Mouse (Mus musculus) neural tube, embryonic 11.5 days (tissue): Measurements from ENCODE around the gene Daw1. TPM values are rescaled to one million over a fixed set of nuclear protein-coding genes. Genes with fewer than 3 reads are reported as not detected.

ENCODE experiments used
- ATAC-seq: fragments of 200-750 bp; cut with Nextera tagmentation; 2 replicates; pipeline ENCODE4 v1.8.0; 2017; ENCODE audit warnings: moderate number of reproducible peaks, mild to moderate bottlenecking, moderate TSS enrichment, moderate library complexity; ENCODE audit not compliant: insufficient read depth, low FRiP score, low TSS enrichment
- DNase-seq: peaks from one replicate; pipeline ENCODE4 v3.0.0-alpha.2; 2015; ENCODE audit warnings: low spot score
- H3K27ac ChIP-seq: fragments of 300-500 bp; sonication (generic); 2 replicates; pipeline ENCODE4 v1.5.1; 2014; ENCODE audit warnings: low read depth, mild to moderate bottlenecking, low read length
- H3K27me3 ChIP-seq: fragments of 300-500 bp; sonication (generic); 2 replicates; pipeline ENCODE4 v1.6.1; 2014; ENCODE audit warnings: mild to moderate bottlenecking, low read length, mixed read lengths; ENCODE audit not compliant: control insufficient read depth, insufficient read depth
- H3K36me3 ChIP-seq: fragments of 300-500 bp; sonication (generic); 2 replicates; pipeline ENCODE4 v1.6.1; 2014; ENCODE audit warnings: mild to moderate bottlenecking, low read length, moderate library complexity, mixed read lengths; ENCODE audit not compliant: control insufficient read depth, insufficient read depth
- H3K4me1 ChIP-seq: fragments of 300-500 bp; sonication (generic); 2 replicates; pipeline ENCODE4 v1.6.1; 2014; ENCODE audit warnings: low read length, mixed read lengths; ENCODE audit not compliant: control insufficient read depth, insufficient read depth
- H3K4me2 ChIP-seq: fragments of 300-500 bp; sonication (generic); 2 replicates; pipeline ENCODE4 v1.6.1; 2014; ENCODE audit warnings: low read depth, mild to moderate bottlenecking, moderate library complexity
- H3K4me3 ChIP-seq: fragments of 300-500 bp; sonication (generic); 2 replicates; pipeline ENCODE4 v1.5.1; 2014; ENCODE audit warnings: low read depth, low read length
- H3K9ac ChIP-seq: fragments of 300-500 bp; sonication (generic); 2 replicates; pipeline ENCODE4 v1.6.1; 2014; ENCODE audit warnings: mild to moderate bottlenecking, low read length
- H3K9me3 ChIP-seq: fragments of 300-500 bp; sonication (generic); 2 replicates; pipeline ENCODE4 v1.6.1; 2016; ENCODE audit warnings: low read length; ENCODE audit not compliant: control insufficient read depth
- WGBS: fragments of 180-500 bp; shearing (Covaris S2); extraction: QIAGEN DNeasy Blood & Tissue Kit; methylation state at CpG from one replicate; pipeline ENCODE4 v1.1.7; 2014; 5-methylcytosine and 5-hydroxymethylcytosine counted together
- polyA plus RNA-seq: library from polyadenylated mRNA; unstranded; fragments of >200 nt; fragmentation: Nextera tagmentation; extraction: Ambion mirVana; gene quantifications from 2 replicates; pipeline ENCODE4 v1.2.1, GENCODE M21; 2014

The Daw1 gene
- polyA plus RNA-seq, 1 experiment from 2014 or later = not detected

- H3K4me1 ChIP-seq = no peaks in the 10 kb centered on the region
- H3K4me2 ChIP-seq = no peak overlapping the region
- 76% methylated on average over 1 of the region's 1 CpGs for WGBS
- H3K27ac ChIP-seq = no peak overlapping the region
- H3K4me3 ChIP-seq = no peak overlapping the region
- no peak overlapping the region for H3K9ac ChIP-seq
- no peak for ATAC-seq
- no peaks in the 10 kb centered on the region for H3K36me3 ChIP-seq
- no peaks in the 10 kb centered on the region for H3K27me3 ChIP-seq
- no peaks in the 10 kb centered on the region for H3K9me3 ChIP-seq
- peak; percentile 10 for DNase-seq
Measured at GRCm38 (mm10) chr1:83223072-83223471, 63.5 kb downstream of the Daw1 start.

GRCm38 (mm10) chr1:83224423-83224960 lies 64.9 kb downstream of the Daw1 start:
- H3K9me3 ChIP-seq = no peaks in the 10 kb centered on the region
- H3K36me3 ChIP-seq = no peaks in the 10 kb centered on the region

GRCm38 (mm10) chr1:83227946-83228345 lies 68.4 kb downstream of the Daw1 start:
- Histone ChIP-seq H3K9ac (no peak overlapping the region), H3K4me1 (no peaks in the 10 kb centered on the region), H3K4me3 (no peak overlapping the region), H3K27me3 (no peaks in the 10 kb centered on the region), H3K36me3 (no peaks in the 10 kb centered on the region), H3K4me2 (no peak overlapping the region), H3K27ac (no peak overlapping the region), H3K9me3 (no peaks in the 10 kb centered on the region)
- DNase-seq (no peak), ATAC-seq (no peak)
- 68% methylated on average over 3 of the region's 3 CpGs for WGBS

More at GRCm38 (mm10) chr1:83224423-83224960, 64.9 kb downstream of the Daw1 start:
- no peak overlapping the region for H3K27ac ChIP-seq
- DNase-seq (no peak), ATAC-seq (no peak)
- no peaks in the 10 kb centered on the region for H3K4me1 ChIP-seq
- H3K4me3 ChIP-seq = no peak overlapping the region
- H3K27me3 ChIP-seq = no peaks in the 10 kb centered on the region
- no peak overlapping the region for H3K4me2 ChIP-seq
- no peak overlapping the region for H3K9ac ChIP-seq

- H3K9me3 ChIP-seq = no peaks in the 10 kb centered on the region
- no peaks in the 10 kb centered on the region for H3K27me3 ChIP-seq
- H3K4me3 ChIP-seq = no peak overlapping the region
- no peaks in the 10 kb centered on the region for H3K36me3 ChIP-seq
- no peak overlapping the region for H3K27ac ChIP-seq
- DNase-seq = no peak
- no peak for ATAC-seq
- no peak overlapping the region for H3K9ac ChIP-seq
- H3K4me1 ChIP-seq = no peaks in the 10 kb centered on the region
- H3K4me2 ChIP-seq = no peak overlapping the region
- WGBS = 96% methylated on average over 1 of the region's 1 CpGs
Measured at GRCm38 (mm10) chr1:83248235-83248746, 88.7 kb downstream of the Daw1 start.

GRCm38 (mm10) chr1:83251746-83252145 lies 92.2 kb downstream of the Daw1 start:
- Histone ChIP-seq H3K4me1 (no peaks in the 10 kb centered on the region), H3K27ac (no peak overlapping the region), H3K4me2 (no peak overlapping the region), H3K4me3 (no peak overlapping the region), H3K36me3 (no peaks in the 10 kb centered on the region), H3K27me3 (no peaks in the 10 kb centered on the region), H3K9ac (no peak overlapping the region), H3K9me3 (no peaks in the 10 kb centered on the region)
- no peak for DNase-seq
- no peak for ATAC-seq
- WGBS = 90% methylated on average over 1 of the region's 1 CpGs

Other genes starting within 250 kb of the Daw1 start
- gene A030005L19Rik, start 246.4 kb upstream of the Daw1 start, polyA plus RNA-seq = not detected in 2 replicates
- not detected in 2 replicates for gene A030014E15Rik, start 234.8 kb upstream of the Daw1 start, polyA plus RNA-seq
- not detected in 2 replicates for gene Gm6217, start 228.4 kb upstream of the Daw1 start, polyA plus RNA-seq
- gene A030003K21Rik, start 216.4 kb upstream of the Daw1 start, polyA plus RNA-seq = not detected in 2 replicates
- not detected in 2 replicates for gene Gm7544, start 203.7 kb upstream of the Daw1 start, polyA plus RNA-seq
- gene Gm47955, start 199.5 kb upstream of the Daw1 start, polyA plus RNA-seq = not detected in 2 replicates
- gene Gm47959, start 159.2 kb upstream of the Daw1 start, polyA plus RNA-seq = not detected in 2 replicates
- 0.41 and 0.72 TPM in 2 replicates for gene Slc19a3, start 121.3 kb upstream of the Daw1 start, polyA plus RNA-seq
- gene Krtap28-10, start 117.3 kb upstream of the Daw1 start, polyA plus RNA-seq = not detected in 2 replicates
- not detected in 2 replicates for gene Gm47969, start 114.8 kb upstream of the Daw1 start, polyA plus RNA-seq
- not detected in 2 replicates for gene A030005K14Rik, start 100.4 kb upstream of the Daw1 start, polyA plus RNA-seq
- not detected in 2 replicates for gene Krtap28-13, start 98.8 kb upstream of the Daw1 start, polyA plus RNA-seq
- gene Ccl20, start 43.0 kb upstream of the Daw1 start, polyA plus RNA-seq = not detected in 2 replicates
- 0.69 and 2.1 TPM in 2 replicates for gene Sphkap, start 248.4 kb downstream of the Daw1 start, polyA plus RNA-seq